Mouse (Mus musculus): ENCODE measurements around the gene Gtf2h1. TPM values are rescaled to one million over a fixed set of nuclear protein-coding genes. Genes with fewer than 3 reads are reported as not detected.

The Gtf2h1 gene
- polyA plus RNA-seq (2015; fragmentation: Nextera tagmentation; extraction: Ambion mirVana) = 32.9 and 34.2 TPM in 2 replicates

GRCm38 (mm10) chr7:46795287-46796205, at the start of gene Gtf2h1, which contains the start of gene Hps5:
Gtf2h1 (plus strand) TSS chr7:46796103.
Hps5 (minus strand) TSS chr7:46796064.

DNA sequence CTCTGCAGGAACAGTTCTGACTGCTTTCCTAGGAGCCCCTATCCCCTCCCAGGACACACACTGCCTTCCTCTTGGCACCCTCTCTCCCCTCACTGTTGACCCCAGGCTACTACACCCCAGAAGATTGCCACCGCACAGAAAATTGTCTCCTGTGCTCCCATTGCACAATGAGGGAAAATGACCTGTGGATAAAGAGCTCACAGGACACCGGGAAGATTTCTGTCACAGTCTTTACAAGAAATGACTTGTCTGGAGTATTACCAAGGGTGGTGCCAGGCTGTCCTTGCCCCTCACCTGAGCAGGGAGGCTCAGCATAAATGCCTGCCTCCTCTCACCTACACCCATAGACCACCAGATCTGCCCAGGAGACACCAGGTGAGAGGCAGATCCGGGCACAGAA, 44.4 kb upstream of the Gtf2h1 start, which contains the start of gene Saa2:
Saa2 (plus strand) TSS at position 301 of the 400 bp plus-strand sequence.

GRCm38 (mm10) chr7:46840787-46841525, 45.1 kb downstream of the Gtf2h1 start, which contains the start of gene Ldha:
Ldha (plus strand) TSS chr7:46841475.

GRCm38 (mm10) chr7:46860996-46861395, 65.1 kb downstream of the Gtf2h1 start, which contains the start of gene Ldhc:
Ldhc (plus strand) TSS chr7:46861203.

Other genes starting within 250 kb of the Gtf2h1 start
- gene Sergef, start 156.3 kb upstream of the Gtf2h1 start, polyA plus RNA-seq (2015; fragmentation: Nextera tagmentation; extraction: Ambion mirVana) = 40.3 and 44.9 TPM in 2 replicates
- 0.08 and 0.15 TPM in 2 replicates for gene Tph1, start 123.6 kb upstream of the Gtf2h1 start, polyA plus RNA-seq (2015; fragmentation: Nextera tagmentation; extraction: Ambion mirVana)
- gene Saal1, start 85.4 kb upstream of the Gtf2h1 start, polyA plus RNA-seq (2015; fragmentation: Nextera tagmentation; extraction: Ambion mirVana) = 10.5 and 10.6 TPM in 2 replicates
- 2.9 and 3.4 TPM in 2 replicates for gene Saa3, start 80.4 kb upstream of the Gtf2h1 start, polyA plus RNA-seq (2015; fragmentation: Nextera tagmentation; extraction: Ambion mirVana)
- not detected in 2 replicates for gene Saa4, start 63.5 kb upstream of the Gtf2h1 start, polyA plus RNA-seq (2015; fragmentation: Nextera tagmentation; extraction: Ambion mirVana)
- 0.28 TPM in 1 of 2 replicates, not detected in the other for gene Saa1, start 53.1 kb upstream of the Gtf2h1 start, polyA plus RNA-seq (2015; fragmentation: Nextera tagmentation; extraction: Ambion mirVana)
- gene Saa2, start 44.3 kb upstream of the Gtf2h1 start, polyA plus RNA-seq (2015; fragmentation: Nextera tagmentation; extraction: Ambion mirVana) = not detected in 2 replicates
- 8.0 and 10.0 TPM in 2 replicates for gene Hps5, start within 50 bp of the Gtf2h1 start, polyA plus RNA-seq (2015; fragmentation: Nextera tagmentation; extraction: Ambion mirVana)
- gene Ldha, start 45.4 kb downstream of the Gtf2h1 start, polyA plus RNA-seq (2015; fragmentation: Nextera tagmentation; extraction: Ambion mirVana) = 656 and 673 TPM in 2 replicates
- not detected in 2 replicates for gene Ldhc, start 65.1 kb downstream of the Gtf2h1 start, polyA plus RNA-seq (2015; fragmentation: Nextera tagmentation; extraction: Ambion mirVana)
- gene Tsg101, start 123.9 kb downstream of the Gtf2h1 start, polyA plus RNA-seq (2015; fragmentation: Nextera tagmentation; extraction: Ambion mirVana) = 242 and 250 TPM in 2 replicates
- 3.9 and 4.4 TPM in 2 replicates for gene Uevld, start 162.4 kb downstream of the Gtf2h1 start, polyA plus RNA-seq (2015; fragmentation: Nextera tagmentation; extraction: Ambion mirVana)
- gene Gm9999, start 187.5 kb downstream of the Gtf2h1 start, polyA plus RNA-seq (2015; fragmentation: Nextera tagmentation; extraction: Ambion mirVana) = not detected in 2 replicates
- 5.4 and 6.3 TPM in 2 replicates for gene Spty2d1, start 212.3 kb downstream of the Gtf2h1 start, polyA plus RNA-seq (2015; fragmentation: Nextera tagmentation; extraction: Ambion mirVana)